Mouse (Mus musculus) embryonic facial prominence, embryonic 10.5 days (tissue): Measurements from ENCODE around the gene Cmbl. TPM values are rescaled to one million over a fixed set of nuclear protein-coding genes. Genes with fewer than 3 reads are reported as not detected.
A peak's percentile ranks its signal among the peaks of the same experiment; 100 is the strongest.
"Not testable (repeated sequence)": the region's sequence is repeated elsewhere in the genome, so short reads cannot be mapped to it uniquely, and the experiment has no call there.

Experiments used
- DNase-seq: peaks from one replicate; pipeline ENCODE4 v3.0.0-alpha.2; 2017; ENCODE audit warnings: low spot score
- H3K27ac ChIP-seq: fragments of 300-500 bp; sonication (generic); replicated peaks from 2 replicates; pipeline ENCODE4 v1.5.1; 2016; ENCODE audit warnings: mild to moderate bottlenecking
- H3K27me3 ChIP-seq: fragments of 300-500 bp; sonication (generic); replicated peaks from 2 replicates; pipeline ENCODE4 v1.6.1; 2016; ENCODE audit warnings: low read depth, mild to moderate bottlenecking; ENCODE audit not compliant: poor library complexity, severe bottlenecking
- H3K36me3 ChIP-seq: fragments of 300-500 bp; sonication (generic); replicated peaks from 2 replicates; pipeline ENCODE4 v1.6.1; 2016; ENCODE audit warnings: mild to moderate bottlenecking, moderate library complexity
- H3K4me1 ChIP-seq: fragments of 300-500 bp; sonication (generic); 2 replicates; pipeline ENCODE4 v1.6.1; 2016
- H3K4me3 ChIP-seq: fragments of 300-500 bp; sonication (generic); 2 replicates; pipeline ENCODE4 v1.5.1; 2016; ENCODE audit warnings: mild to moderate bottlenecking, moderate library complexity
- H3K9me3 ChIP-seq: fragments of 300-500 bp; sonication (generic); 2 replicates; pipeline ENCODE4 v1.6.1; 2016; ENCODE audit warnings: mild to moderate bottlenecking
- WGBS: fragments of 180-500 bp; shearing (Covaris S2); methylation state at CpG from one replicate; pipeline ENCODE4 v1.1.7; 2016; 5-methylcytosine and 5-hydroxymethylcytosine counted together
- polyA plus RNA-seq: library from polyadenylated mRNA; unstranded; fragments of >200 nt; fragmentation: Nextera tagmentation; extraction: Ambion mirVana; gene quantifications from 2 replicates; pipeline ENCODE4 v1.2.1, GENCODE M21; 2016

The Cmbl gene
- polyA plus RNA-seq, 1 experiment from 2014 or later, result 2.3 TPM

DNA sequence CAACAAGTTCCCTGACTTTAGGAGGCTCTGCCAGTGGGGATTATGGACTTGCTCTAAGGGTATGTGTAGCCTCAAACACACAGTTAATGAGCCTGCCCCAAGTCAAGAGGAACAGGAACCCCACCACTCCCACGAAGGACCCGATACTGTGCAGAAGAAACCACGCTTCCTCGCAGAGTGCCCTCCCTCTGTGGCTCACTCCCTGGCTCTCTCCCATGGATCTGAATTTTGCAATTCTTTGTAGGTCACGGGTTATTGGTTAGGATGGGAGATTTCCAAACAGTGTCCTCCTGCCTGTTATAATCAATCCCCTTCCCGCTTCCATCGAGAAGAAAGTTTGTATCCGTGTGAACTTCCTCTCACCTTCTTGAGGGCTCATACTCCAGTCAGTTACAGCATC lies 5.8 kb downstream of the Cmbl start:
- no peak for DNase-seq
- no peaks in the 10 kb centered on the region for H3K9me3 ChIP-seq
- no peak overlapping the region for H3K27ac ChIP-seq
- WGBS, result 92% methylated on average over 8 of the region's 8 CpGs
- H3K4me1 ChIP-seq, result peaks cover 23% of the 10 kb centered on the region
- H3K27me3 ChIP-seq, result no peaks in the 10 kb centered on the region
- H3K36me3 ChIP-seq, result no peaks in the 10 kb centered on the region
- no peak overlapping the region for H3K4me3 ChIP-seq

- no peak overlapping the region for H3K27ac ChIP-seq
- no peak for DNase-seq
- no peak overlapping the region for H3K4me3 ChIP-seq
- H3K36me3 ChIP-seq, result no peaks in the 10 kb centered on the region
- H3K27me3 ChIP-seq, result no peaks in the 10 kb centered on the region
- 86% methylated on average over 16 of the region's 16 CpGs for WGBS
- no peaks in the 10 kb centered on the region for H3K9me3 ChIP-seq
- peaks cover 23% of the 10 kb centered on the region for H3K4me1 ChIP-seq
These were observed 6.9 kb downstream of the Cmbl start for GRCm38 (mm10) chr15:31571906-31572722.

DNA sequence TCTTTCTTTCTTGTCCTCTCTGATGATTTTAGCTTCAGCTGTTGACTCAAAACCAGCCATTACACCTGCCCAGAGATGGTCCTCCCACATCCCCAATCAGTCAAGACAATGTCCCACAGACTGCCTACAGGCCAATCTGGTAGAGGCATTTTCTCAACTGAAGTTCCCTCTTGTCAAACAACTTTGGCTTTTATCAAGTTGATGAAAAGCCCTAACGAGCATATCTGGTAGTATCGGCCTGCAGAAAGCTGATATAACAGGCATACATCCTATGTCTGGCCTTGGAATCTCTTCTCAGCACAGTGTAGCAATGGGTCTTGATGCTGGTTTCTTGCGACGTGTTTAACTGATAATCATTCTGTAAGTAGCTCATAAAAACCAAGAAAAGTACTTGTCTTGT lies 8.1 kb downstream of the Cmbl start:
- no peaks in the 10 kb centered on the region for H3K36me3 ChIP-seq
- no peaks in the 10 kb centered on the region for H3K9me3 ChIP-seq
- H3K27me3 ChIP-seq, result no peaks in the 10 kb centered on the region
- DNase-seq, result no peak
- H3K4me1 ChIP-seq, result peaks cover 21% of the 10 kb centered on the region
- H3K27ac ChIP-seq, result no peak overlapping the region
- WGBS, result 91% methylated on average over 4 of the region's 4 CpGs
- H3K4me3 ChIP-seq, result no peak overlapping the region

GRCm38 (mm10) chr15:31573692-31574091 lies 8.5 kb downstream of the Cmbl start:
- Histone ChIP-seq H3K36me3 (no peaks in the 10 kb centered on the region), H3K4me1 (peaks cover 17% of the 10 kb centered on the region), H3K4me3 (no peak overlapping the region), H3K27ac (no peak overlapping the region), H3K27me3 (no peaks in the 10 kb centered on the region), H3K9me3 (no peaks in the 10 kb centered on the region)
- no peak for DNase-seq

DNA sequence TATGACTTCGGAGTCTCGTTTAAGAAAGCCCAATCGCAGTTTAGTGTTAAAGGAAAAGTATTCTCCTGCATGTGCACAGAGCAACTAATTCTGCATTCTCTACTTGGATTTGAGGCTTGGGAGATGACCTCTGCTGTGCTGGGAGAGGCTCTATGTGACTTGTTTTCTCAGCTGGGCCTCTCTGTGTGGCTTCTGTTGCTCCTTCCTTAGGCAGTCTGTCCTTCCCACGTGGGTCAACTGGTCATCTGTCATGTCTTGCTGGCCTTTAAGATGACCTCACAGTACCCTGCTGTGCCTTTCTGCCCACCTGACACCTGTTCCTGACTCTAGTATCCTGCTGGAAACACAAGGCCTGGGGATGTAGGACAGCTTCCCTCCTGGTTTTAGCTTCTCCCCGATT lies 10.9 kb downstream of the Cmbl start:
- Histone ChIP-seq H3K36me3 (no peaks in the 10 kb centered on the region), H3K4me3 (no peak overlapping the region), H3K27ac (no peak overlapping the region), H3K4me1 (no peaks in the 10 kb centered on the region), H3K27me3 (no peaks in the 10 kb centered on the region), H3K9me3 (no peaks in the 10 kb centered on the region)
- DNase-seq, result no peak
- WGBS, result 71% methylated on average over 5 of the region's 5 CpGs

- H3K27ac ChIP-seq, H3K4me3 ChIP-seq, H3K4me1 ChIP-seq, H3K9me3 ChIP-seq, H3K36me3 ChIP-seq, H3K27me3 ChIP-seq, DNase-seq: not testable (repeated sequence)
- 95% methylated on average over 2 of the region's 2 CpGs for WGBS
These were observed 15.9 kb downstream of the Cmbl start for GRCm38 (mm10) chr15:31581086-31581485.

GRCm38 (mm10) chr15:31583304-31584085 lies 18.3 kb downstream of the Cmbl start:
- 90% methylated on average over 13 of the region's 13 CpGs for WGBS
- DNase-seq, result no peak
- peaks cover 2% of the 10 kb centered on the region for H3K36me3 ChIP-seq

DNA sequence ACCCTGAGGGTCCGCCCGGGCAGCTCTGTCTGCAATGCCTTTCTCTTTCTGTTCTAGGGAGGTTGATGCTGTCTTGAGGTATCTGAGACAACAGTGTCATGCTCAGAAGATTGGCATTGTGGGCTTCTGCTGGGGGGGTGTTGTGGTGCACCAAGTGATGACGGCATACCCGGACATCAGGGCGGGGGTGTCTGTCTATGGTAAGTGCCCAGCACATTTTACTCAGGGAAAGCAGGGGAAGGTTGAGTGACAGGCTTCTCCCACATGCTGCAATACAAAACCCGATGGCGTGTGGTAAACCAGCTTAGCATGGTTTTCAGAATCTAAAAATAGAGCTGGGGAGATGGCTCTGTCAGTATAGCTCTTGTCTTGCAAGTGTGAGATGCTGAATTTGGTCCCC lies 20.0 kb downstream of the Cmbl start:
- no peaks in the 10 kb centered on the region for H3K9me3 ChIP-seq
- H3K27ac ChIP-seq, result no peak overlapping the region
- no peak for DNase-seq
- no peaks in the 10 kb centered on the region for H3K27me3 ChIP-seq
- no peak overlapping the region for H3K4me3 ChIP-seq
- H3K36me3 ChIP-seq, result peaks cover 19% of the 10 kb centered on the region
- no peaks in the 10 kb centered on the region for H3K4me1 ChIP-seq
- WGBS, result 85% methylated on average over 7 of the region's 7 CpGs

More at GRCm38 (mm10) chr15:31583304-31584085, 18.3 kb downstream of the Cmbl start:
- H3K9me3 ChIP-seq, result no peaks in the 10 kb centered on the region
- no peak overlapping the region for H3K4me3 ChIP-seq
- H3K27me3 ChIP-seq, result no peaks in the 10 kb centered on the region
- no peaks in the 10 kb centered on the region for H3K4me1 ChIP-seq
- no peak overlapping the region for H3K27ac ChIP-seq

DNA sequence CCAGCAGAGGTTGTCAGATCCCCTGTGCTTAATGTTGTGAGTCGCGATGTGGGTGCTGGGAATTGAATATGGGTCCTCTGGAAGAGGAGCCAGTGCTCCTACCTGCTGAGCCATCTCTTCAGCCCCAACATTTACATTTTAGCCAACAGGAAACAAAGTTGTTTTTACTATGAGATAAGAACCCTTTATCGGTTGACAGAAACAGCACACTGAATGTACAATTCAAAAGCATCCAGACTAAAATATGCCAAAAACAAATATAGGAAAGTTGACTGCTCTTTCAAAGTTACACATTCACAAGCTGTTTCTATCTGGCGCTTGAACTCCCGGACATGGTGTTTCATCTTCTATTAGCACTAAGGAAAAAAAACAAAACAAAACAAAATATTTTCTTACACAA lies 20.9 kb downstream of the Cmbl start:
- H3K27ac ChIP-seq, result no peak overlapping the region
- H3K27me3 ChIP-seq, result no peaks in the 10 kb centered on the region
- no peaks in the 10 kb centered on the region for H3K4me1 ChIP-seq
- WGBS, result 88% methylated on average over 5 of the region's 5 CpGs
- H3K4me3 ChIP-seq, result no peak overlapping the region
- DNase-seq, result no peak
- H3K36me3 ChIP-seq, result peaks cover 28% of the 10 kb centered on the region
- no peaks in the 10 kb centered on the region for H3K9me3 ChIP-seq

GRCm38 (mm10) chr15:31586519-31586918 lies 21.3 kb downstream of the Cmbl start:
- H3K36me3 ChIP-seq, result peaks cover 32% of the 10 kb centered on the region
- H3K27me3 ChIP-seq, result no peaks in the 10 kb centered on the region
- no peaks in the 10 kb centered on the region for H3K4me1 ChIP-seq
- no peaks in the 10 kb centered on the region for H3K9me3 ChIP-seq
- H3K4me3 ChIP-seq, result no peak overlapping the region
- H3K27ac ChIP-seq, result no peak overlapping the region
- WGBS, result 15% methylated on average over 4 of the region's 4 CpGs
- DNase-seq, result peak; percentile 87

DNA sequence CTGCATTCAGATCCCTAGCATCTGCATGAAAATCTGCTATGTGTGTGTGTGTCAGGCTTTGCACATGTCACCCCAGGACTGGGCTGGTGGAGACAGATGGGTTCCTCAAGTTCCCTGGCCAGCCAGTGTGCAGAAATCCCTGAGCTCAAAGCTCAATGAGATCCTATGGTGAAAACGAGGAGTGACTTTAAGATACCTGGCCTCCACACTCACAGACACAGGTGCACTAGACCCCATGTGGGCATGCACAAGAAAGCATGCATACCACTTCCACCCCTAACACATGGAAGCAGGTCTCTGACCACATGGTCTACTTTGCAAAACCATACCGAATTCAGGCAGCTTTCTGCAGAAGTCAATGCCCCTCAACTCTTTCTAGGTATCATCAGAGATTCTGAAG lies 22.6 kb downstream of the Cmbl start:
- 69% methylated on average over 2 of the region's 2 CpGs for WGBS
- no peaks in the 10 kb centered on the region for H3K27me3 ChIP-seq
- H3K9me3 ChIP-seq, result no peaks in the 10 kb centered on the region
- peaks cover 45% of the 10 kb centered on the region for H3K36me3 ChIP-seq
- H3K27ac ChIP-seq, result no peak overlapping the region
- H3K4me3 ChIP-seq, result no peak overlapping the region
- H3K4me1 ChIP-seq, result no peaks in the 10 kb centered on the region
- DNase-seq, result no peak

DNA sequence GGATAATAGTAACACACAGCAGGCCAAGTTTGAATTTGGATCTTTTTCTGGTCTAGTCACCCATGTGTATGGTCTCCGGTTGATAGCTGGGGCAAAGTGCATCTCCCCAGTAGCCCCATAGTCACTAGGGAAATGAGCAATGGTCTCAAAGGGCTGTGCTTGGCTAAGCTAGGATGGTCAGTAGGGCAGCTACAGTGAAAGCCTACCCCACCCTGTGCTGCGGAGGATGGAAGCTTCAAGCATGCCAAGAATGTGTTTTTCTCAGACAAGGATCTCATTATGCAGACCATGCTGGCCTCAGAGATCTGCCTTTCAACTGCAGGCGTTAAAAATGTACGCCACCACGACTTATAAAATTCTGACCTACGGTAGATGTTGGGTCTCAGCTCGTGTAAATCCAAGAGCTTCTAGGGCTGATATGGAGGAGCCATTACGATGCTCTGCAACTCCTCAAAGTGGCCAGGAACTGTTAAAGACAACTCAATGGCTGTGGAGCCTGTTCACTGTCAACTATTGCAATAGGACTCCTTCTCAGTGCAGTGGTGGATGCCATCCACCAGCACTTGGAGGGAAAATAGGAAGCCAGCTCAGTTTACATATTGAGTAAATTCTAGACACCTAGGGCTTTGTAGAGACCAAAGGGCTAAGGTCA lies 23.9 kb downstream of the Cmbl start:
- Histone ChIP-seq H3K9me3 (no peaks in the 10 kb centered on the region), H3K27me3 (no peaks in the 10 kb centered on the region), H3K4me3 (no peak overlapping the region), H3K4me1 (no peaks in the 10 kb centered on the region), H3K27ac (no peak overlapping the region), H3K36me3 (peaks cover 58% of the 10 kb centered on the region)
- no peak for DNase-seq
- 72% methylated on average over 8 of the region's 8 CpGs for WGBS
